Mouse (Mus musculus): Measurements from ENCODE around the gene Gas2l3. TPM values are rescaled to one million over a fixed set of nuclear protein-coding genes. Genes with fewer than 3 reads are reported as not detected.

Gene Gas2l3
- total RNA-seq, 2 experiments from 2014 or later, result 3.3 to 3.4 TPM

DNA sequence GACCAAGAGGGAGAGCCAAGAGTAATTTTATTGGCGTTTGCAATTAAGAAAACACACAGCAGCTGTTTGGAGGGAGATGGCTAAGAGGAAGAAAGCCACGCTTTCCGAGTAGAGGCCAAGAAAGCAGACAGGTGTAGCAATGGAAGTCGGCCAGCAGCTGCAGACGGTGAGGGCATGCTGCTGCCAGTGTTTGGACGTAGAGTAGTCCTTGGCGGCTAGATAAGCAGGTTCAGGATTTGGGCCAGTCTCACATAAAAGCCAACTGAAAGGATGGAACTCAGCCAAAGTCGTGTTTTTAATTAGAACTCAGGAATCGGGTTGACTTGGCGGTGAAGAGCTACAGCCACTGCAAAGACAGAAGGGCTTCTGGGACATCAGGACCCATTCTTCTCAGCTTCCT, 6.6 kb upstream of the Gas2l3 start:
- peak; percentile 11 to 47 for DNase-seq (ENCODE audit: low spot score in 2 of 2)

- DNase-seq (ENCODE audit: low spot score in 2 of 2), result no peak
Observed at GRCm38 (mm10) chr10:89444381-89444780, 614 bp upstream of the Gas2l3 start.

DNA sequence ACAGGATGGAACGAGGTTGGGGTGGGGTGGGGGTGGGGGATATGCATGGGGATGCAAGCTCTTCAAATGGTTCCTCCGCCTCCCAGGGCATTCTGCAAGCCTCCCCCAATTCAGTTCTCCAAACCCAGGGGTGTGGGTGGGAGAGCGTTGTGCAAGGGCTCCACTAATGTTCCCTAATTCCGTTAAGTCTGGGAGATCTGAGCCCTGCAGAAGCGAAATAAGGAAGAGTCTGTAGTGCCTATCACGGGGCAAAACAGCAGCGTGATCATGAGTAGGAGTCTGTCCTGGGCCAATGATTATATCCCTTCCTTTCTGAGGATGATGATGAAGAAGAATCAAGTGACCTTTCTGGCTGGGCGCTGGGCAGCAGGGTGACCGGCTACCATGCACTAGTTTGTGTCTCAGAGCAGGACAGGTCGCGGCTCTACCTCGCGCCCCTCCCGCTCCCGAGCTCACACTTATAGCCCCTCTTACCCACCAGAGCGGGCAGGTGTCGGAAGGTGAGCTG, 598 bp downstream of the Gas2l3 start:
- no peak for DNase-seq (ENCODE audit: low spot score in 2 of 2)

- DNase-seq (ENCODE audit: low spot score in 2 of 2), result no peak
Observed at GRCm38 (mm10) chr10:89442640-89443039, 1.1 kb downstream of the Gas2l3 start.

DNA sequence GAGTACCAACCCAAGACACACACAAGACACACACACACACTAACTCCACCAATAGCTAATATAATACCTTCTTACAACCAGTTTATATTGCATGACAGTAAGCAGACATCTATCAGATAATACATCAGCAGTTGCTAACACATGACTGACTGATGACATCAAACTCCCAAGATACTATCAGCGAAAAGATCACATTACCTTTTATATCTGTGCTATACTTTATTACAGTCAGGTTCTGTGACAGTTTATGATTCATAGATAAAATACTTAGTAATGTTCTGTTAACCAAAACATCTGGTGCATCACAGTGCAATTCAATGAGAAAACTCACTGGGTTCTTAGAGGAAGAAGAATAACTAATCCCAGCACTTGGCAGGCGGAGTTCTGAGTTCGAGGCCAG, 1.8 kb downstream of the Gas2l3 start:
- DNase-seq (ENCODE audit: low spot score in 2 of 2), result no peak

GRCm38 (mm10) chr10:89439380-89439779, 4.4 kb downstream of the Gas2l3 start:
- no peak for DNase-seq (ENCODE audit: low spot score in 2 of 2)

DNA sequence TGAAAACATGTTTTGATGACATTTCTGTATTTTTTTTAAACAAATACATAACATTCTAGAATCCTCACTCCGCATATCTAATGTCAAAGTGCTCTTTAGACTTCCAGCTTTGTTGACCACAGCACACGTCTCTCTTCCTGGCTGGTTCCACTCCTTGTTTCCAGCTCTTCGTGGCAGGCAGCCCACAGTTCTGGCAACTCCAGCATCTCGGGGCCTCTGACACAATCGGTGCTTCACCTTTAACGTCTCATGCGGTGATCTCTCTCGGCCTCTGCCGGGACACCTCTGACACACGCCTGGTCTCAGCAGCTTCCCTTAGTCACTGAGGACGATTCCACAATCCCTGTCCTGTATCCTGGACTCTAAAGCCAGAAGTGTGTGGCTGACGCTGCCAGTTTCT, 5.8 kb downstream of the Gas2l3 start:
- DNase-seq (ENCODE audit: low spot score in 2 of 2), result no peak

- no peak for DNase-seq (ENCODE audit: low spot score in 2 of 2)
Observed at GRCm38 (mm10) chr10:89437472-89437871, 6.3 kb downstream of the Gas2l3 start.

DNA sequence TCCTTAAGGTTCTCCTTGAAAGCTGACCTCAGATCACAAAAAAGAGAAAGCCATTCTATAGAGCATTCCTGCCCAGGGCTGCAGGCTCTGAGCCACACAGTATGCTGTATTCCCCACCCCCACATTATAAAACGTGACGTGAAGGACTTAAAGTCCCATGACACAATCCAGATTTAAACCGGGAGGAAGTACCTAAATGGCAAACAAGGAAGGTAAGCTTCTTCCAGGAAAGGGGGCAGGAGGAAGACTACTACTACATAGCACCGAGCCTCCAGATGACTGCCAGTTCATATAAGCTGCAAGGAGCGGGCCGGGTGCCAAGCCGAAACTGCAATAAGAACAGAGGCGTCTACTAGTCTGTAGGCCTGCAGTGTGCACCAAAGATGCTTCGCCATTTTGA, 7.8 kb downstream of the Gas2l3 start:
- no peak for DNase-seq (ENCODE audit: low spot score in 2 of 2)

DNA sequence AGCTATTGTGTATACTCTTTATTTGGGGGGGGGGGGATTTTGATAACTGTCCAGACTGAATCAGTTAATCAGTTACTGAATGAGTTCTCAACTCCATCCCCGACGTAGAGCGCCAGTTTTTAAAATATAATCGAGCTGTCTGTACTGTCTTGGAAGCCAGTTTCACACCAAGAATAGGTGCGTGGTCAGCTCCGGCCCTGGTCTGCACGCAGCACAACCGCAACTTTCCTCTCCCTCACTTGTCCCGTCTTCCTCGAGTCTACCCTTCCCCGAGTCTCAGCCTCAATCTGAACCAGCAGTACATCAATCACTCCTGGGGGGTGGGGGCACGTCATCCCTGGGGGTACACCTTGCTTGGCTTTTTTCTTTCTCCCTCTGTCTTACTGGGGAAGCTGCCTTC, 8.4 kb downstream of the Gas2l3 start:
- DNase-seq (ENCODE audit: low spot score in 2 of 2), result no peak

DNA sequence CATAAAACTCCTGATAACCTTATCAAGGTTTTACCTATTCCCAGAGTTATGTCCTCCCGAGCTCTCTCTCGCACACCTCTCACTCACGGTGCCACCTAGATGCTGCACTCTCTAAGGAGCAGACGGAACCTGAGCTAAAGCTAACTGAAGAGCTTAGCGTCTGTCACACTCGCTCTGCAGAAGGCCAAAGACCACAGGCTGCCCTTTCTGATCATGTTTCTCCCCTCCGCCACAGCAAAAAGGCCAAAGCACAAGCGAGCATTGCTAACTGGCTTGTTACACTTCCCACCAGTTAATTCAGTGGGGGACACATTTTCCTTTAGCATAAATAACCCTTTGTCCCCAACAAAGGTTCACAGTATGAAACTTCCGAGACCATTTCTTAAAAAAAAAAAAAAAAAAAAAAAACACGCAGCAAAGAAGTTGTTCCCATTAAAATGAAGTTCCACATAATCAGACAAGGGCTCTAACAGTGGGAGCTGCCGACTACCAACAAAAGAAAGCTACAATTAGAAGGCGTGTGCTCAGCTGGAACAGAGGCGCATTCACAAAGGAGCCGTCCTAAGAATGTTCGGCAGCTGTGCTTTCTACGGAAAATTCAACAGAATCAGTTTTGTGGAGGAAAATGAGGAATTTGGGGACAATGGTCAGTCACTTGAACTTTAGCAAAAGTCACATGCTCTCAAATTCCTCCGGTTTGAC, 9.1 kb downstream of the Gas2l3 start:
- no peak for DNase-seq (ENCODE audit: low spot score in 2 of 2)

DNA sequence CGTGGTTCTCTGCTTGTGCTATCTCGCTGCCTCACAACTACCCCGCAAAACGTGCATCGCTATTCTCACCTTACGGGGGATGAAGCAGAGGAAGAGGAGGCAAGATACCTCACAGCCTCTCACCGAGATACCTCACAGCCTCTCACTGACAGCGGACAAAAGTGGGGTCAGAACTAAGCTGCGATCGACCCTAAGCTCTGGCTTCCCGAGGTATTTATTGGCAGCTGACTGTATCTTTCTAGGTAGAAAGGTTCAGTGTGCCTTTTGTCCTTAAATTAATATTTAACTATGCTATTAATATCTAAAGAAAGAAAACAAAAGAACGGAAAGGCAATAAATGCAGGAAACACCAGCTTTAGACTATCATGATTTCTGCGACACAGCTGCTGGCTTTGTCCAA, 11.0 kb downstream of the Gas2l3 start:
- no peak for DNase-seq (ENCODE audit: low spot score in 2 of 2)

DNA sequence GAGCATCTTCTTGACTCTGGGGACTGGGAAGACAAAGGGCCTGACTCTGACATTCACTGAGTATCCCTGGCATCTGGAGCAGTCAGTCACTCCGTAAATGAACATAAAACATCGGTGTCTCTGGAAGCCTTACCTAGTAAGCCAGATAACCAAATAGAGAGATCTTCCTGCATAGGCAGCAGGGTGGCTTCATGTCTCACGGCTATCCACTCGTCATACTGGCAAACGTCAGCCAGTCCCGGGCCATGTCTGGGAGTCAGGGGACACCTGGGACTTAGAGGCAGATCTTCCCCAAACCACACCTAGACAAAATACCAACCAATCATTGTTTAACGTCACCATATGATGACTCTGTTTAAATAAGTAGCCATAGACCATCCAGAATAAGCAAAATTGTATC, 13.0 kb downstream of the Gas2l3 start:
- no peak for DNase-seq (ENCODE audit: low spot score in 2 of 2)

- DNase-seq (ENCODE audit: low spot score in 2 of 2), result no peak
Observed at GRCm38 (mm10) chr10:89424800-89425393, 18.9 kb downstream of the Gas2l3 start.

DNA sequence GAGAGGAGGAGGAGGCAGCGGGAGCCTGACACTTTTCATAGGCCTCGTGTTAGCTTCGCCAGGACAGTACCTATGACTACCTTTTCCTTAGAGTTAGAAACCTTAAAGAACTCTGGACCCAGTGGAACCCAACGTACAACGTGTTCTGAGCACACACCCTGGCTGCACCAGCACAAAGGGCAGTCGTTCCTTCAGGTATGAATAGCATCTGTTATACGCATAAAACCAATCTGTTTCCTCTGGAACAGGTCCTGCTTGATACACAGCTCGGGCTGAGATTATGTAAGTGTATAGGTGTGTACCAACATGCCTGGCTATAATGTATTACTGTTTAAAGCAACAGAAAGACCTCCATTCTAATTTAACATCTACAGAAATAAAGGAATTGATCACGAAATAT, 19.6 kb downstream of the Gas2l3 start:
- no peak for DNase-seq (ENCODE audit: low spot score in 2 of 2)

- DNase-seq (ENCODE audit: low spot score in 2 of 2), result no peak
Observed at GRCm38 (mm10) chr10:89423164-89423778, 20.5 kb downstream of the Gas2l3 start.

GRCm38 (mm10) chr10:89422504-89423158, 21.1 kb downstream of the Gas2l3 start:
- DNase-seq (ENCODE audit: low spot score in 2 of 2), result no peak

- DNase-seq (ENCODE audit: low spot score in 2 of 2), result no peak
Observed at GRCm38 (mm10) chr10:89417966-89418365, 25.8 kb downstream of the Gas2l3 start.

- no peak for DNase-seq (ENCODE audit: low spot score in 2 of 2)
Observed at GRCm38 (mm10) chr10:89415478-89415877, 28.3 kb downstream of the Gas2l3 start.

DNA sequence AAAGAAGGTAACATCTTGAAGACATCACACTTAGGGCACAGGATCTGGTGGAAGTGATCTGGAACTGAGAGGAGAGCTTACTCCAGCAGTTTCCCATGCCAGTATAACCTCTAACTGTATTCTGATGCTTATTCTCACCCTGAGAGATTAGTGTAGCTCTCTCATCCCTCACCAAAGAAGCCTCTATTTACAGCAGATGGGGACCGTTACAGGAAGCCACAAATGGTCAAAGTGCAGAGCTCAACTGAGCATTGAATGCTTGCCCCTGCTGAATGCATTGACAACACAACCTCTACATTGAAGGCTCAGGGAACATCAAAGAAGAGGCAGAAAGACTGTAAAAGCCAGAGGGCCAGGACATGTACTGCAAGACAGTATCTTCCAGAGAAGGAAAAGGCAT, 36.2 kb downstream of the Gas2l3 start:
- DNase-seq (ENCODE audit: low spot score in 2 of 2), result no peak

DNA sequence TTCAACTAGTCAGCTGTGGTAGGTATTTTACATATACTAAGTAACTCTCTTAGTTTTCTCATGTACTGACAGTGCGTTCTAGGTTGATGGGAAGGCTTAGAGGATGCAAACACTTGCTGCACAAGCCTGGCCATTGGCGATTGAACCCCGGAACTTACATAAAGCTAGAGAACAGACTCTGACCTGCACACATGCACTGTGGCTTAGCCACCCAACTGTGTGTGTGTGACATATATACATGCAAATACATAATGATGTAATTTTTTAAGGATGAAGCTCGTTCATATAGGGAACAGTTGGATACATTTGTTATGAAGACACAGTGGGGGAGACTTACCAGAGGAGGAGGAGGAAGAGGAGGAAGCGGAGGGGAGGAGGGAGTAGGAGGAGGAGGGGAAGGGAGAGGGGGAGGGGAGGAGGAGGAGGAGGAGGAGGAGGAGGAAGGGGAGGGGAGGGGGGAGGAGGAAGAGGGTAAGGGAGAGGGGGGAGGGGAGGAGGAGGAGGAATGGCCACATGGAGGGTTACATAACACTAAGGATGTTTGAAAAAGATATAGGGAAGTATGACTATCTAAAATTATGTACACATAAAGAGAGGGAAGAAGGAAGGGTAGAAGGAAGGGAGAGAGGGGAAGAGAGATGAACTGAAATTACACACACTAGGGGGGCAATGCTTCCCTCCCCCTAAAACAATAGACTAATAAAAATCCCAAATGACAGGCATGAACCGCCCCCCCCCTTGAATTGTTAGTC, 36.9 kb downstream of the Gas2l3 start:
- DNase-seq (ENCODE audit: low spot score in 2 of 2), result no peak

Data from layer of hippocampus, postnatal 14 days (tissue).